Mouse (Mus musculus): ENCODE results near the gene Myh14. TPM values are rescaled to one million over a fixed set of nuclear protein-coding genes. Genes with fewer than 3 reads are reported as not detected.

Myh14 gene
- polyA plus RNA-seq, 1 experiment = 0.01 TPM

- TF ChIP-seq CEBPB (IDR thresholded peaks at IDR 0.05; ENCODE audit: low read depth) (no peak), FOSL1 (IDR thresholded peaks at IDR 0.05; ENCODE audit: insufficient read depth, low read length, poor library complexity, severe bottlenecking) (no peak), USF1 (IDR thresholded peaks at IDR 0.05; ENCODE audit: low read depth) (no peak), MYOD1 (IDR thresholded peaks at IDR 0.05; ENCODE audit: control insufficient read depth, insufficient read length, low read depth) (no peak), MYOG (IDR thresholded peaks at IDR 0.05; ENCODE audit: control insufficient read depth, extremely low read depth, insufficient read length) (no peak), MAX (IDR thresholded peaks at IDR 0.05) (no peak), CTCF (IDR thresholded peaks at IDR 0.05; ENCODE audit: control insufficient read depth, insufficient read depth, insufficient read length) (no peak)
- Histone ChIP-seq H3K79me3 (ENCODE audit: low read depth) (no peaks in the 10 kb centered on the region), H3K79me2 (ENCODE audit: control insufficient read depth, insufficient read depth) (no peaks in the 10 kb centered on the region), H3ac (ENCODE audit: control insufficient read depth, insufficient read length, low read depth) (no peak overlapping the region), H3K36me3 (ENCODE audit: control insufficient read depth, insufficient read depth) (no peaks in the 10 kb centered on the region), H3K27me3 (ENCODE audit: control insufficient read depth, insufficient read depth, insufficient read length) (peaks cover 14% of the 10 kb centered on the region), H3K4me3 (ENCODE audit: insufficient read depth, poor library complexity, severe bottlenecking) (no peak overlapping the region)
Observed at GRCm38 (mm10) chr7:44571811-44572210, 98.8 kb downstream of the Myh14 start.

- Histone ChIP-seq H3K79me2 (ENCODE audit: control insufficient read depth, insufficient read depth) (no peaks in the 10 kb centered on the region), H3K79me3 (ENCODE audit: low read depth) (no peaks in the 10 kb centered on the region), H3ac (ENCODE audit: control insufficient read depth, insufficient read length, low read depth) (no peak overlapping the region), H3K4me3 (ENCODE audit: insufficient read depth, poor library complexity, severe bottlenecking) (no peak overlapping the region), H3K36me3 (ENCODE audit: control insufficient read depth, insufficient read depth) (no peaks in the 10 kb centered on the region), H3K27me3 (ENCODE audit: control insufficient read depth, insufficient read depth, insufficient read length) (peaks cover 14% of the 10 kb centered on the region)
- TF ChIP-seq USF1 (IDR thresholded peaks at IDR 0.05; ENCODE audit: low read depth) = no peak
- no peak for TF ChIP-seq MYOD1 (IDR thresholded peaks at IDR 0.05; ENCODE audit: control insufficient read depth, insufficient read length, low read depth)
- TF ChIP-seq FOSL1 (IDR thresholded peaks at IDR 0.05; ENCODE audit: insufficient read depth, low read length, poor library complexity, severe bottlenecking) = no peak
- TF ChIP-seq MAX (IDR thresholded peaks at IDR 0.05) = no peak
- no peak for TF ChIP-seq CEBPB (IDR thresholded peaks at IDR 0.05; ENCODE audit: low read depth)
- no peak for TF ChIP-seq CTCF (IDR thresholded peaks at IDR 0.05; ENCODE audit: control insufficient read depth, insufficient read depth, insufficient read length)
- TF ChIP-seq MYOG (IDR thresholded peaks at IDR 0.05; ENCODE audit: control insufficient read depth, extremely low read depth, insufficient read length) = no peak
Observed at GRCm38 (mm10) chr7:44570989-44571388, 99.7 kb downstream of the Myh14 start.

- H3ac ChIP-seq (ENCODE audit: control insufficient read depth, insufficient read length, low read depth) = no peak overlapping the region
- no peaks in the 10 kb centered on the region for H3K79me3 ChIP-seq (ENCODE audit: low read depth)
- no peaks in the 10 kb centered on the region for H3K79me2 ChIP-seq (ENCODE audit: control insufficient read depth, insufficient read depth)
- peaks cover 25% of the 10 kb centered on the region for H3K27me3 ChIP-seq (ENCODE audit: control insufficient read depth, insufficient read depth, insufficient read length)
- no peak overlapping the region for H3K4me3 ChIP-seq (ENCODE audit: insufficient read depth, poor library complexity, severe bottlenecking)
- H3K36me3 ChIP-seq (ENCODE audit: control insufficient read depth, insufficient read depth) = no peaks in the 10 kb centered on the region
- TF ChIP-seq MAX (IDR thresholded peaks at IDR 0.05) (no peak), CTCF (IDR thresholded peaks at IDR 0.05; ENCODE audit: control insufficient read depth, insufficient read depth, insufficient read length) (no peak), USF1 (IDR thresholded peaks at IDR 0.05; ENCODE audit: low read depth) (no peak), MYOD1 (IDR thresholded peaks at IDR 0.05; ENCODE audit: control insufficient read depth, insufficient read length, low read depth) (no peak), MYOG (IDR thresholded peaks at IDR 0.05; ENCODE audit: control insufficient read depth, extremely low read depth, insufficient read length) (no peak), CEBPB (IDR thresholded peaks at IDR 0.05; ENCODE audit: low read depth) (no peak), FOSL1 (IDR thresholded peaks at IDR 0.05; ENCODE audit: insufficient read depth, low read length, poor library complexity, severe bottlenecking) (no peak)
Observed at GRCm38 (mm10) chr7:44568803-44569202, 101.8 kb downstream of the Myh14 start.

GRCm38 (mm10) chr7:44565414-44565813 is 105.2 kb downstream of the Myh14 start:
- H3K27me3 ChIP-seq (ENCODE audit: control insufficient read depth, insufficient read depth, insufficient read length) = peaks cover 11% of the 10 kb centered on the region
- H3ac ChIP-seq (ENCODE audit: control insufficient read depth, insufficient read length, low read depth) = no peak overlapping the region
- no peaks in the 10 kb centered on the region for H3K79me3 ChIP-seq (ENCODE audit: low read depth)
- H3K79me2 ChIP-seq (ENCODE audit: control insufficient read depth, insufficient read depth) = no peaks in the 10 kb centered on the region
- no peaks in the 10 kb centered on the region for H3K36me3 ChIP-seq (ENCODE audit: control insufficient read depth, insufficient read depth)
- no peak for TF ChIP-seq CTCF (IDR thresholded peaks at IDR 0.05; ENCODE audit: control insufficient read depth, insufficient read depth, insufficient read length)
- no peak for TF ChIP-seq FOSL1 (IDR thresholded peaks at IDR 0.05; ENCODE audit: insufficient read depth, low read length, poor library complexity, severe bottlenecking)
- TF ChIP-seq USF1 (IDR thresholded peaks at IDR 0.05; ENCODE audit: low read depth) = no peak
- no peak for TF ChIP-seq CEBPB (IDR thresholded peaks at IDR 0.05; ENCODE audit: low read depth)
- TF ChIP-seq MYOD1 (IDR thresholded peaks at IDR 0.05; ENCODE audit: control insufficient read depth, insufficient read length, low read depth) = no peak
- TF ChIP-seq MYOG (IDR thresholded peaks at IDR 0.05; ENCODE audit: control insufficient read depth, extremely low read depth, insufficient read length) = no peak
- TF ChIP-seq MAX (IDR thresholded peaks at IDR 0.05) = no peak
- H3K4me3 ChIP-seq (ENCODE audit: insufficient read depth, poor library complexity, severe bottlenecking) = no peak overlapping the region

DNA sequence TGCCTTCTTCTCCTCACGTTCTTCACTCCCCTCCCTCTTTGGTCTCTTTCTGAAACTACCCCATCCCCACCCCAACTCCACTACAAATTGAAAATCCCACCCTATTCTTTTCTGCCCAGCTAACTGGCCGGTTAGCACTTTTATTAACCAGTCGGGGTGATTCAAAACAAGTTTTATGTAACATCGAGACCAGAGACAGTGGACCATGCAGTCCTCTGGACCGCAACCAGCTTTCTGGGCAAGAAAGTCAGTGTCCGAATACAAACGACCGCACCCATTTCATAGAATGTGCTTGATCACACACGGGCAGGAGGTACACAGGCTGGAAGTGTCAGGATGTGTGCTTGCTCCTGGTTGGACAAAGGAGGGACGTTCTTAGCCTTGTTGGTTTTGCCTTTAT is 106.2 kb downstream of the Myh14 start:
- no peaks in the 10 kb centered on the region for H3K79me2 ChIP-seq (ENCODE audit: control insufficient read depth, insufficient read depth)
- no peaks in the 10 kb centered on the region for H3K79me3 ChIP-seq (ENCODE audit: low read depth)
- H3K27me3 ChIP-seq (ENCODE audit: control insufficient read depth, insufficient read depth, insufficient read length) = peaks cover 11% of the 10 kb centered on the region
- H3K36me3 ChIP-seq (ENCODE audit: control insufficient read depth, insufficient read depth) = no peaks in the 10 kb centered on the region
- no peak overlapping the region for H3ac ChIP-seq (ENCODE audit: control insufficient read depth, insufficient read length, low read depth)
- H3K4me3 ChIP-seq (ENCODE audit: insufficient read depth, poor library complexity, severe bottlenecking) = no peak overlapping the region
- TF ChIP-seq FOSL1 (IDR thresholded peaks at IDR 0.05; ENCODE audit: insufficient read depth, low read length, poor library complexity, severe bottlenecking) (no peak), MAX (IDR thresholded peaks at IDR 0.05) (no peak), MYOG (IDR thresholded peaks at IDR 0.05; ENCODE audit: control insufficient read depth, extremely low read depth, insufficient read length) (no peak), CTCF (IDR thresholded peaks at IDR 0.05; ENCODE audit: control insufficient read depth, insufficient read depth, insufficient read length) (no peak), CEBPB (IDR thresholded peaks at IDR 0.05; ENCODE audit: low read depth) (no peak), MYOD1 (IDR thresholded peaks at IDR 0.05; ENCODE audit: control insufficient read depth, insufficient read length, low read depth) (no peak), USF1 (IDR thresholded peaks at IDR 0.05; ENCODE audit: low read depth) (no peak)

DNA sequence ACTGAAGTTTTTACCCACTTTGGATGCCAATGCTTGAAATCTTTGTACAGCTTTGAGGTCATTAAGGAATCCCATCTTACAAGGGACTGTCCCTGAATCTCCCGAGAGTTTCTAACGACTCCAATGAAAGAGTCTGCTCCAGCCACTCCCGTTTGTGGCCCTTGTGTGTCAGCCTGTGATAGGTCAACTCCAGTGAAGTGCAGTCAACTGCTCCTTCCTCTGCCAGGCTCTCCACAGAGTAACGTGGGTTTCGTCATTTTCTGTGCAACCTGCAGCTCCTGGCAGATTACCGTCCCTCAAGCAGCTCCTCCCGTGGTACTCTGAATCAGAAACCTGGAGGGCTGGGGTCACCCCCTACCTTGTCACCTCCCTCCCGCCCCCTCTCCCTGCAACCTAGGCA is 107.4 kb downstream of the Myh14 start:
- TF ChIP-seq CEBPB (IDR thresholded peaks at IDR 0.05; ENCODE audit: low read depth) (no peak), MAX (IDR thresholded peaks at IDR 0.05) (no peak), MYOD1 (IDR thresholded peaks at IDR 0.05; ENCODE audit: control insufficient read depth, insufficient read length, low read depth) (no peak), CTCF (IDR thresholded peaks at IDR 0.05; ENCODE audit: control insufficient read depth, insufficient read depth, insufficient read length) (no peak), MYOG (IDR thresholded peaks at IDR 0.05; ENCODE audit: control insufficient read depth, extremely low read depth, insufficient read length) (no peak)
- Histone ChIP-seq H3K27me3 (ENCODE audit: control insufficient read depth, insufficient read depth, insufficient read length) (peaks cover 11% of the 10 kb centered on the region), H3ac (ENCODE audit: control insufficient read depth, insufficient read length, low read depth) (no peak overlapping the region), H3K79me3 (ENCODE audit: low read depth) (no peaks in the 10 kb centered on the region), H3K79me2 (ENCODE audit: control insufficient read depth, insufficient read depth) (no peaks in the 10 kb centered on the region), H3K36me3 (ENCODE audit: control insufficient read depth, insufficient read depth) (no peaks in the 10 kb centered on the region), H3K4me3 (ENCODE audit: insufficient read depth, poor library complexity, severe bottlenecking) (no peak overlapping the region)

Data from C2C12 (cell line).